Mouse (Mus musculus): ENCODE results near the gene Vmn1r183.
"Not testable (repeated sequence)": the region's sequence is repeated elsewhere in the genome, so short reads cannot be mapped to it uniquely, and the experiment has no call there.

Gene Vmn1r183

GRCm38 (mm10) chr7:24052660-24053304 is at the start of gene Vmn1r183:
Vmn1r183 (plus strand) TSS chr7:24053254.
- ATAC-seq (ENCODE audit: insufficient number of reproducible peaks, low FRiP score, low TSS enrichment), result no peak

GRCm38 (mm10) chr7:24074424-24074823 is 21.4 kb downstream of the Vmn1r183 start:
- not testable (repeated sequence) for ATAC-seq (ENCODE audit: insufficient number of reproducible peaks, low FRiP score, low TSS enrichment)

GRCm38 (mm10) chr7:24081634-24082431 is 28.8 kb downstream of the Vmn1r183 start, which contains the start of gene Zfp180:
Zfp180 (plus strand) TSS chr7:24081924.
- peak; percentile 98 for ATAC-seq (ENCODE audit: insufficient number of reproducible peaks, low FRiP score, low TSS enrichment)

GRCm38 (mm10) chr7:24082457-24083235 is 29.6 kb downstream of the Vmn1r183 start:
- ATAC-seq (ENCODE audit: insufficient number of reproducible peaks, low FRiP score, low TSS enrichment), result no peak

- no peak for ATAC-seq (ENCODE audit: insufficient number of reproducible peaks, low FRiP score, low TSS enrichment)
Observed at GRCm38 (mm10) chr7:24086871-24087270, 33.8 kb downstream of the Vmn1r183 start.

- no peak for ATAC-seq (ENCODE audit: insufficient number of reproducible peaks, low FRiP score, low TSS enrichment)
Observed at GRCm38 (mm10) chr7:24087485-24088125, 34.6 kb downstream of the Vmn1r183 start.

- ATAC-seq (ENCODE audit: insufficient number of reproducible peaks, low FRiP score, low TSS enrichment), result no peak
Observed at GRCm38 (mm10) chr7:24104403-24104802, 51.3 kb downstream of the Vmn1r183 start.

- ATAC-seq (ENCODE audit: insufficient number of reproducible peaks, low FRiP score, low TSS enrichment), result no peak
Observed at GRCm38 (mm10) chr7:24105144-24105703, 52.2 kb downstream of the Vmn1r183 start.

- ATAC-seq (ENCODE audit: insufficient number of reproducible peaks, low FRiP score, low TSS enrichment), result no peak
Observed at GRCm38 (mm10) chr7:24110839-24111238, 57.8 kb downstream of the Vmn1r183 start.

GRCm38 (mm10) chr7:24111772-24112155 is 58.7 kb downstream of the Vmn1r183 start:
- ATAC-seq (ENCODE audit: insufficient number of reproducible peaks, low FRiP score, low TSS enrichment), result no peak; the same call in 1 of the 2 replicates

- peak; percentile 99 for ATAC-seq (ENCODE audit: insufficient number of reproducible peaks, low FRiP score, low TSS enrichment)
Observed at GRCm38 (mm10) chr7:24112156-24112856, 59.3 kb downstream of the Vmn1r183 start, which contains the start of gene Zfp112. Zfp112 (plus strand) TSS chr7:24112314.

- no peak; the same call in 1 of the 2 replicates for ATAC-seq (ENCODE audit: insufficient number of reproducible peaks, low FRiP score, low TSS enrichment)
Observed at GRCm38 (mm10) chr7:24113001-24113400, 59.9 kb downstream of the Vmn1r183 start.
